Mouse (Mus musculus) thymus, adult 2 months (tissue): Measurements from ENCODE around the gene Ppa2.

Experiments used
- CTCF ChIP-seq: fragments of 200-500 bp; IDR thresholded peaks from 2 replicates; pipeline ENCODE4 v1.5.1; 2012; ENCODE audit warnings: mild to moderate bottlenecking, control low read depth, low read length, moderate library complexity, borderline replicate concordance; ENCODE audit not compliant: control insufficient read depth, poor library complexity, insufficient read depth; ENCODE audit errors: extremely low read depth
- POLR2A ChIP-seq: fragments of 200-500 bp; IDR thresholded peaks from 2 replicates; pipeline ENCODE4 v1.6.1; 2012; ENCODE audit warnings: mild to moderate bottlenecking, low read length, control low read depth, moderate library complexity; ENCODE audit not compliant: control insufficient read depth, poor library complexity, insufficient read depth; ENCODE audit errors: extremely low read depth

DNA sequence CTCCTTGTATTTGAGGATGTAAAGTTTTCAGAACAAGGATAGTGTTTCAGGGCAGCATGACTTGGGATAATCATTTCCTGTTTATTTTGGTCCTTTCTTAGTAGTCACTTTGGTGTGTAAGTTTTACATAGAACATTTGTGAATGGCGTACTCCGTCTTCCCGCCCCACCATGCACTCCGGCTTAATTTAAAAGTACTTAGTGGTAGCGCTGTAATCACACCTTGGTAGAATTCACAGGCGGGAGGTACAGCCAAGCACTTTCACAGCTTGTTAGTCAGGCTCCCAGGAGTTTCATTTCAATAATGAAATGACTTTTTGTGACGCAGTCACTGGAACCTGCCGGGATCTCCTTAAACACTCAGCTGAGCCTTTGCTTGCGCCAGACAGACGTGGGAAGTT lies 12.0 kb downstream of the Ppa2 start:
- no peak for TF ChIP-seq POLR2A
- TF ChIP-seq CTCF = no peak
